Mouse (Mus musculus) erythroblast, embryonic 14.5 days (primary cell): Measurements from ENCODE around the gene Nudcd3.

Experiments used
- GATA1 ChIP-seq: IDR thresholded peaks from 2 replicates; pipeline ENCODE4 v1.6.1; 2012; ENCODE audit warnings: low read length, inconsistent platforms, mixed read lengths
- TAL1 ChIP-seq: IDR thresholded peaks from 3 replicates; pipeline ENCODE4 v1.6.1; 2012; ENCODE audit warnings: low read length, inconsistent platforms, mixed read lengths

DNA sequence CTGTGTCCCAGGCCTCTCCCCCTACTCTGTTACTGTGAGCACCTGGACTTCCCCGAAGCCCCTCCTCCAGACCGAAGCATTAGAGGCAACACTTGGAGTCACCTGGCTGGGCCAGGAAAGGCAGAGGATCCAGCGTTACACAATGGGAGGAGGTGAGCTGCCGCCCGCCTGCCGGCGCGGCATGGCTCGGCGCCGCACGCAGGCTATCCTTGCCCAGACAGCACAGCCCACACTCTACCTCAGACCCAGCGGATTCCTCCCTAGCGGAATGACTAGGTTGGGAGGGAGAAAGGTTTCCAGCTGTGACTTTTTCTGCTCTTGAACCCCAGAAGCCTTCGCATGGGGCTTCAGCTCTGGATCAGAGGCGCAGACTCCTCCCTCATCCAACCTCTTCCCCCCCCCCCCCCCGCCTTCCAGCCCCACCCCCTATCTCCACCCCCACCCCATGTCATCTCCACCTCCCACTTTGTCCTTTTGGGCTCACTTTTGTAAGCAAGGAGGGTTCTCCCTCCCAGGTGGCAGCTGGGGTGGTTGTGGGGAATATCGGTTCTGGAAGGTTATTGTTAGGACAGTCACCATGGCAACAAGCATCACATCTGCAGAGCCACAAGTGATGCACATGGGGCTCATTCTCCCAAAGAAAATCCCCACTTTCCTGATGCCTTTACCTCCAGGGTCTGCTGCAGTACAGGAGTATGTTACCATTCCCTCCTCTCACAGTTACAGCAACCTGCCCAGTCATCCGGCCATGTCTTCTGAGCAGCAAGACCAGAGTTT lies 131.8 kb downstream of the Nudcd3 start:
- TF ChIP-seq GATA1 (no peak), TAL1 (no peak)
